Mouse (Mus musculus) CH12.LX (cell line): ENCODE data around the gene 4931422A03Rik. TPM values are rescaled to one million over a fixed set of nuclear protein-coding genes. Genes with fewer than 3 reads are reported as not detected.

Experiments used
- DNase-seq: peaks from one replicate; pipeline ENCODE4 v3.0.0-alpha.2; 2013; ENCODE audit errors: extremely low read depth
- H3K27ac ChIP-seq: 2 replicates; pipeline ENCODE4 v1.5.1; 2012; ENCODE audit warnings: low read depth, mild to moderate bottlenecking, control low read depth, moderate library complexity; ENCODE audit not compliant: insufficient read depth
- H3K27me3 ChIP-seq: replicated peaks from 2 replicates; pipeline ENCODE3; 2012; ENCODE audit warnings: inconsistent platforms
- H3K36me3 ChIP-seq, 2 experiments: replicated peaks in 1 of 2; 2 replicates each; pipeline versions ENCODE3 to v1.6.1; 2012; ENCODE audit warnings: inconsistent platforms in 1 of 2, low read length in 1 of 2, mild to moderate bottlenecking in 1 of 2, mixed read lengths in 1 of 2, moderate library complexity in 1 of 2; ENCODE audit not compliant: control insufficient read depth in 1 of 2, insufficient read depth in 1 of 2
- H3K4me1 ChIP-seq, 2 experiments: 2 replicates each; pipeline ENCODE4 v1.6.1; 2012; ENCODE audit warnings: inconsistent platforms in 1 of 2, moderate library complexity in 1 of 2; ENCODE audit not compliant: insufficient read depth in 2 of 2, control insufficient read depth in 1 of 2
- H3K4me2 ChIP-seq: 2 replicates; pipeline ENCODE4 v1.6.1; 2012; ENCODE audit warnings: low read depth, mild to moderate bottlenecking, control low read depth; ENCODE audit not compliant: poor library complexity, insufficient read depth, severe bottlenecking
- H3K4me3 ChIP-seq, 3 experiments: fragments of 150-350 bp in 1 of 3; sonication (generic) in 1 of 3; replicated peaks in 1 of 3; 2 replicates each; pipeline versions ENCODE3 to v1.5.1; 2011 to 2012; ENCODE audit warnings: low read depth in 2 of 3, low read length in 2 of 3, mild to moderate bottlenecking in 2 of 3, moderate library complexity in 2 of 3, control low read depth in 1 of 3, improper control_type of control experiment in 1 of 3, inconsistent platforms in 1 of 3, mixed read lengths in 1 of 3; ENCODE audit not compliant: poor library complexity in 1 of 3
- H3K79me2 ChIP-seq: replicated peaks from 2 replicates; pipeline ENCODE4 v1.6.1; 2012; ENCODE audit warnings: mild to moderate bottlenecking, moderate library complexity; ENCODE audit not compliant: control insufficient read depth, poor library complexity, insufficient read depth, severe bottlenecking; ENCODE audit errors: extremely low read depth
- H3K9ac ChIP-seq: 2 replicates; pipeline ENCODE4 v1.6.1; 2012; ENCODE audit warnings: low read depth, mild to moderate bottlenecking, control low read depth, moderate library complexity; ENCODE audit not compliant: insufficient read depth
- H3K9me3 ChIP-seq: replicated peaks from 2 replicates; pipeline ENCODE3; 2012; ENCODE audit warnings: low read length, inconsistent platforms, mixed read lengths
- BHLHE40 ChIP-seq: IDR thresholded peaks from 2 replicates; pipeline ENCODE4 v1.6.1; 2011; ENCODE audit warnings: mild to moderate bottlenecking, low read depth, low read length, improper control_type of control experiment
- CHD2 ChIP-seq: IDR thresholded peaks from 2 replicates; pipeline ENCODE4 v1.6.1; 2011; ENCODE audit warnings: low read length, improper control_type of control experiment
- CTCF ChIP-seq, 2 experiments: IDR thresholded peaks in 1 of 2; conservative IDR thresholded peaks in 1 of 2; 2 replicates each; pipeline ENCODE4 v1.5.1; 2011 to 2012; ENCODE audit warnings: low read depth in 2 of 2, low read length in 2 of 2, improper control_type of control experiment in 1 of 2, inconsistent platforms in 1 of 2, mild to moderate bottlenecking in 1 of 2, moderate library complexity in 1 of 2
- ELF1 ChIP-seq: IDR thresholded peaks from 2 replicates; pipeline ENCODE4 v1.6.1; 2014; ENCODE audit warnings: low read depth, mild to moderate bottlenecking, inconsistent platforms, low read length, improper control_type of control experiment
- GABPA ChIP-seq: IDR thresholded peaks from 2 replicates; pipeline ENCODE4 v1.6.1; 2012; ENCODE audit warnings: low read depth, low read length, improper control_type of control experiment, inconsistent platforms; ENCODE audit not compliant: insufficient replicate concordance
- IRF4 ChIP-seq: IDR thresholded peaks from 2 replicates; pipeline ENCODE4 v1.6.1; 2014; ENCODE audit warnings: low read depth, mild to moderate bottlenecking, inconsistent platforms, low read length, improper control_type of control experiment
- JUN ChIP-seq: IDR thresholded peaks from 2 replicates; pipeline ENCODE4 v1.6.1; 2011; ENCODE audit warnings: low read depth, mild to moderate bottlenecking, low read length, improper control_type of control experiment, moderate library complexity; ENCODE audit not compliant: insufficient read depth
- JUND ChIP-seq: conservative IDR thresholded peaks from 2 replicates; pipeline ENCODE4 v1.6.1; 2011; ENCODE audit warnings: low read depth, low read length, improper control_type of control experiment
- KAT2A ChIP-seq: IDR thresholded peaks from 2 replicates; pipeline ENCODE4 v1.6.1; 2012; ENCODE audit warnings: low read length, improper control_type of control experiment, inconsistent platforms; ENCODE audit not compliant: insufficient replicate concordance
- MAFK ChIP-seq: IDR thresholded peaks from 2 replicates; pipeline ENCODE4 v1.6.1; 2011; ENCODE audit warnings: low read length, improper control_type of control experiment; ENCODE audit not compliant: insufficient replicate concordance
- MAX ChIP-seq: IDR thresholded peaks from 2 replicates; pipeline ENCODE4 v1.6.1; 2011; ENCODE audit warnings: low read length, improper control_type of control experiment
- MAZ ChIP-seq: IDR thresholded peaks from 2 replicates; pipeline ENCODE4 v1.6.1; 2012; ENCODE audit warnings: low read depth, mild to moderate bottlenecking, inconsistent platforms, low read length, improper control_type of control experiment, moderate library complexity
- MEF2A ChIP-seq: IDR thresholded peaks from 2 replicates; pipeline ENCODE4 v1.6.1; 2014; ENCODE audit warnings: low read depth, mild to moderate bottlenecking, inconsistent platforms, low read length, improper control_type of control experiment, borderline replicate concordance
- MXI1 ChIP-seq: IDR thresholded peaks from 2 replicates; pipeline ENCODE4 v1.6.1; 2011; ENCODE audit warnings: mild to moderate bottlenecking, low read depth, low read length, improper control_type of control experiment
- MYC ChIP-seq: IDR thresholded peaks from 2 replicates; pipeline ENCODE4 v1.6.1; 2011; ENCODE audit warnings: low read depth, mild to moderate bottlenecking, improper control_type of control experiment, low read length
- NRF1 ChIP-seq: IDR thresholded peaks from 2 replicates; pipeline ENCODE4 v1.6.1; 2014; ENCODE audit warnings: low read depth, mild to moderate bottlenecking, inconsistent platforms, low read length, improper control_type of control experiment, moderate library complexity
- PAX5 ChIP-seq: IDR thresholded peaks from 2 replicates; pipeline ENCODE4 v1.6.1; 2012; ENCODE audit warnings: low read length, inconsistent platforms, mixed read lengths
- POLR2A ChIP-seq: IDR thresholded peaks from 2 replicates; pipeline ENCODE4 v1.6.1; 2011; ENCODE audit warnings: low read depth, mild to moderate bottlenecking, improper control_type of control experiment, low read length
- POLR2AphosphoS2 ChIP-seq: IDR thresholded peaks from 2 replicates; pipeline ENCODE4 v1.6.1; 2011; ENCODE audit warnings: low read depth, low read length, improper control_type of control experiment
- RAD21 ChIP-seq: IDR thresholded peaks from 2 replicates; pipeline ENCODE4 v1.6.1; 2011; ENCODE audit warnings: low read depth, mild to moderate bottlenecking, low read length, improper control_type of control experiment, moderate library complexity
- RCOR1 ChIP-seq: conservative IDR thresholded peaks from 2 replicates; pipeline ENCODE4 v1.6.1; 2012; ENCODE audit warnings: low read depth, mild to moderate bottlenecking, inconsistent platforms, low read length, improper control_type of control experiment
- SMC3 ChIP-seq: IDR thresholded peaks from 2 replicates; pipeline ENCODE4 v1.6.1; 2011; ENCODE audit warnings: low read depth, low read length, improper control_type of control experiment
- TCF12 ChIP-seq: IDR thresholded peaks from 2 replicates; pipeline ENCODE4 v1.6.1; 2014; ENCODE audit warnings: low read depth, mild to moderate bottlenecking, inconsistent platforms, low read length, improper control_type of control experiment
- UBTF ChIP-seq: IDR thresholded peaks from 2 replicates; pipeline ENCODE4 v1.6.1; 2012; ENCODE audit warnings: low read depth, mild to moderate bottlenecking, inconsistent platforms, low read length, improper control_type of control experiment, moderate library complexity
- USF1 ChIP-seq: IDR thresholded peaks from 2 replicates; pipeline ENCODE4 v1.6.1; 2014; ENCODE audit warnings: low read depth, mild to moderate bottlenecking, inconsistent platforms, low read length, improper control_type of control experiment
- ZC3H11A ChIP-seq: IDR thresholded peaks from 2 replicates; pipeline ENCODE4 v1.6.1; 2012; ENCODE audit warnings: low read depth, mild to moderate bottlenecking, inconsistent platforms, low read length, improper control_type of control experiment
- ZKSCAN1 ChIP-seq: IDR thresholded peaks from 2 replicates; pipeline ENCODE4 v1.6.1; 2012; ENCODE audit warnings: low read depth, inconsistent platforms, low read length, improper control_type of control experiment, borderline replicate concordance
- ZMIZ1 ChIP-seq: IDR thresholded peaks from 2 replicates; pipeline ENCODE4 v1.6.1; 2012; ENCODE audit warnings: low read depth, mild to moderate bottlenecking, inconsistent platforms, low read length, improper control_type of control experiment
- ZNF384 ChIP-seq: IDR thresholded peaks from 2 replicates; pipeline ENCODE4 v1.6.1; 2012; ENCODE audit warnings: low read depth, low read length, improper control_type of control experiment, inconsistent platforms
- dilution Hi-C: fragments of 300-500 bp; cut with MboI; formaldehyde crosslinking; loops from 2 replicates; pipeline ENCODE4 v1.14.3; 2020; ENCODE audit warnings: low sequenced_read_pairs; ENCODE audit not compliant: extremely low pct_unique_long_range_greater_than_20kb, extremely low pct_ligation_motif_present
- in situ Hi-C: fragments of 300-500 bp; cut with MboI; formaldehyde crosslinking; loops from 3 replicates; pipeline ENCODE4 v1.14.3; 2019; ENCODE audit warnings: low sequenced_read_pairs, low pct_ligation_motif_present, low pct_unique_long_range_greater_than_20kb, mixed read lengths
- polyA plus RNA-seq: library from polyadenylated mRNA; unstranded; fragments of >175 nt; gene quantifications from 2 replicates; pipeline ENCODE4 v1.2.1, GENCODE M21; 2012; ENCODE audit warnings: low read depth; ENCODE audit not compliant: insufficient read length
- total RNA-seq, 2 experiments: library from RNA; depleted of rRNA; stranded (reverse); fragments of 300-350 nt in 1 of 2; fragments of >200 nt in 1 of 2; gene quantifications; 2 replicates each; pipeline ENCODE4 v1.2.3; 2012 to 2014

4931422A03Rik gene
- total and polyA plus RNA-seq, 3 experiments: 0.68 to 2.4 TPM; not detected in 1

DNA sequence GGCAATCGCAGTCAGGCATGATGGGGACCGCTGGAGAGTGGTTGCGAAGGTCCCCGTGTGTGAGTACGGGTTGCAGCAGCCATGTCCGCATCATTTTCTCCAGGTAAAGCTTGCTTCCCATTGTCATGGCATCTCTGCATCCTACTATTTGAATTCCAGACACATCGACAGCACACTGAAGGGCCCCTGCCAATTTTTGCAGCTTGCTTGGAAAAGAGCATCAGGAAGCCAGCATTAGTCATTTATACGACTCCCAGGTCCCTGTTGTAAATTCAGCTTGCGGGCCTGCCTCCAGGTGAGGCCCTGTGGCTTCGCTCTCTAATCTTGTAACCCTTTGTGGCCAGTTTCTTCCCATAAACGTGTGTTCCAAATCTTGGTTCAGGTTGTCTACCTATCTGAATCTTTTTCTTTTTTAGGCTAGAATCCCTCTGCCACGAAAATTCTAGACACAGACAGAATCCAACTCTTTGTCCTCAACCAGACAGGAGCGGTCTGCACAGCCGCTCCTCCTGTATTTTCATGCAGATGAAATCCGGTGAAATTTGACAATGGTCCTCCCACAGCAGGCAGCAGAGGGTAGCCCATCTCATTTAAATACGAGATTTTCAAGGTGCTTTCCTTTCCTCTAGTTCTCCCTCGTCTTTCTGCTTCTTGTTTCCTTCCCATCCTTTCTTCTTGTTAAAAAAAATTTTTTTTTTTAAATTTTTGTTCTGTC, 35.4 kb downstream of the 4931422A03Rik start:
- no peaks in the 10 kb centered on the region for H3K27me3 ChIP-seq
- no peaks in the 10 kb centered on the region for H3K9me3 ChIP-seq
- TF ChIP-seq USF1 (no peak), MAZ (no peak), PAX5 (no peak), BHLHE40 (no peak), MYC (no peak), CTCF (conservative IDR thresholded peaks at IDR 0.05 in 1 of 2, IDR thresholded peaks at IDR 0.05 in 1 of 2; ENCODE audit: low read depth in 2 of 2, low read length in 2 of 2) (no peak), MAX (no peak), MAFK (no peak), IRF4 (no peak), MXI1 (no peak), TCF12 (no peak), RAD21 (no peak), ZMIZ1 (no peak), ZKSCAN1 (no peak), CHD2 (no peak), JUND (no peak), JUN (no peak)
- in situ Hi-C loops: loop anchor here (25.0 kb wide), 1 partner anchor 530 kb away; no protein-coding TSS in a partner anchor
- H3K4me3 ChIP-seq: no peak overlapping the region
- H3K36me3 ChIP-seq: no peaks in the 10 kb centered on the region
- no peak overlapping the region for H3K4me2 ChIP-seq
- H3K79me2 ChIP-seq: no peaks in the 10 kb centered on the region
- H3K9ac ChIP-seq: no peak overlapping the region
- dilution Hi-C loops: no loop called here
- H3K4me1 ChIP-seq: peaks cover 0 to 20% of the 10 kb centered on the region in 2 experiments; a peak in 2 of 4 replicates
- no peak overlapping the region for H3K27ac ChIP-seq
- no peak for DNase-seq

DNA sequence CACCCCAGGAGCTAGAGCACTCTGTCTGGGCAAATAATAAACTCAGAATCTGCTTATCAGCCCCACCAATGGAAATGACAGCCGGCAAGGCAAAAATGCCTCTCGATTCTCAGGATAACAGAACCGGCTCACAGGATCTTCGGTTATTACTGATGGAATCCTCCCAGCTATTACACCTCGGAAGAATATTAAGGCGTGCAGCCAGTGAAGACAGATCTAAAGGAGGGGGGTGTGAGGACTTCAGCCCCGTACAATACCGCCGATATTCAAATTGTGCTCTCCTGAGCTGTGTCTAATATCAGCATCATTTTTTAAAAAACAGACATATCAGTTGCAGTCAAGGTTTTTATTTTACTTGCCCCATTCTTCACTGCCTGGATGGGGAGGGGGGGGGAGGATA, 36.0 kb downstream of the 4931422A03Rik start:
- Histone ChIP-seq H3K4me3 (no peak overlapping the region), H3K27ac (no peak overlapping the region), H3K27me3 (no peaks in the 10 kb centered on the region), H3K9me3 (no peaks in the 10 kb centered on the region), H3K9ac (no peak overlapping the region), H3K36me3 (no peaks in the 10 kb centered on the region), H3K79me2 (no peaks in the 10 kb centered on the region), H3K4me1 (peaks cover 0 to 25% of the 10 kb centered on the region in 2 experiments; a peak in 2 of 4 replicates), H3K4me2 (no peak overlapping the region)
- TF ChIP-seq MEF2A: no peak
- no peak for TF ChIP-seq JUN
- no peak for TF ChIP-seq ZNF384
- no peak for TF ChIP-seq RCOR1
- no peak for TF ChIP-seq POLR2A
- TF ChIP-seq POLR2AphosphoS2: no peak
- no peak for TF ChIP-seq KAT2A
- no peak for TF ChIP-seq NRF1
- TF ChIP-seq CHD2: no peak
- TF ChIP-seq IRF4: no peak
- no peak for TF ChIP-seq TCF12
- no peak for TF ChIP-seq MXI1
- TF ChIP-seq ZC3H11A: no peak
- TF ChIP-seq SMC3: no peak
- TF ChIP-seq ZKSCAN1: no peak
- TF ChIP-seq ELF1: no peak
- no peak for TF ChIP-seq BHLHE40
- no peak for TF ChIP-seq GABPA
- TF ChIP-seq UBTF: no peak
- TF ChIP-seq MAFK: no peak
- in situ Hi-C loops: loop anchor here (25.0 kb wide), 1 partner anchor 530 kb away; no protein-coding TSS in a partner anchor
- DNase-seq: no peak
- dilution Hi-C loops: no loop called here
